Mouse (Mus musculus) lung, postnatal 36 days (tissue): Measurements from ENCODE around the gene Man1b1.

ENCODE experiments used
- DNase-seq: peaks from one replicate; pipeline ENCODE4 v3.0.0; 2022; ENCODE audit warnings: mixed read lengths

Gene Man1b1

DNA sequence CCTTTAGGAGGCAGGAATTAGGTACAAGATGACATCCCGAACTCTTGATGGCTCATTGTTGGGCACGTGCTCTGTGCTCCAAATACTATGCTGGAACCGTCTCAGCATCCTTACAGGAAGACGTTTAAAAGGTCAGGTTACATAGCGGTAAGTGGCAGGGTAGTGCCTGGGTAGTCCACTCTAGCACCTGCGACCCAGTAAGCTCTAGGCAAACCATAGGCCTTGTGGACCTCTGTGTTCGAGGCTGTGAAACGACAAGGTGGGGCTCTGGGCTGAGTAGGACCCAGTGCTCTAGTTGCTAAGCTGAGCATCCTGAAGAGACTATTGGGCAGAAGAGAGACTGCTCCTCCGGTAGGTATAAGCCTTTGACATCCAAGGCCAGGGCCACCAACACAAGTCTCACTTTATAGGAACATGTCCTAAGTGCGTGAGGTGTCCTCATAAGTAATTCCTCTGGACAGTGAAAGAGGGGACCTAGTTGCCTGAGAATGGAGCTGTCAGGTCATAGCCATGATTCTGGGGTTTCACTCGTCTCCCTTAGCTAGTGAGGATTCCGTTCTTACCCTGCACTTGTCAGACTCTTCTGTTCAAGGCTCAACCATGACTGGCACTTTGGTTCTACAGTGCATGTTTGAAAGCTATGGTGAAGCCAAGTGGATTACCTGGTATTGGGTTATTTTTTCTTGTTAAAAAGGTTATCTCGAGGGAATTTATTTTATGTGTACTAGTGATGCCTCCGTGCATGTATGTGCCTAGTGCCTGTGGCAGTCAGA lies 26.4 kb upstream of the Man1b1 start:
- DNase-seq: no peak

GRCm38 (mm10) chr2:25310180-25310579 lies 22.0 kb upstream of the Man1b1 start:
- DNase-seq: no peak

DNA sequence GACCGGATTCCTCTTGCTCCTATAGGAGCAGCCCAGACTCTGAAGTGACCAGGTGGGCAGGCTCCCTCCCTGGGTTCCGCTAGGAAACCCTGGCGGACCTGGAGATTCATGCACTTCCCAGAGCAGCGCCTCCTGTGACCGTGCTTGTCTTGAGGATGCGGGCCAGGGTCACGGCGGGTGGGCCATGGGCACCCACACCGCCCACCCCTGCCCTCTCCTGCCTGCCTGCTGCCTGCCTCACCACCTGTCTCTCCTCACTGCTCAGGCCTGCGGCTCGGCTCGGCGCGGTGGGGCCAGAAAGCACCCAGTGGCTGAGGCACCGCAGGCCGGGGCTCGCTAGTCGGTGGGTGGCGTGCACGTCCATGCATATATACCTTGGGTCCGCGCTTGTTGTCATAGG lies 21.2 kb upstream of the Man1b1 start:
- no peak for DNase-seq

GRCm38 (mm10) chr2:25311491-25311891 lies 20.6 kb upstream of the Man1b1 start:
- no peak for DNase-seq

DNA sequence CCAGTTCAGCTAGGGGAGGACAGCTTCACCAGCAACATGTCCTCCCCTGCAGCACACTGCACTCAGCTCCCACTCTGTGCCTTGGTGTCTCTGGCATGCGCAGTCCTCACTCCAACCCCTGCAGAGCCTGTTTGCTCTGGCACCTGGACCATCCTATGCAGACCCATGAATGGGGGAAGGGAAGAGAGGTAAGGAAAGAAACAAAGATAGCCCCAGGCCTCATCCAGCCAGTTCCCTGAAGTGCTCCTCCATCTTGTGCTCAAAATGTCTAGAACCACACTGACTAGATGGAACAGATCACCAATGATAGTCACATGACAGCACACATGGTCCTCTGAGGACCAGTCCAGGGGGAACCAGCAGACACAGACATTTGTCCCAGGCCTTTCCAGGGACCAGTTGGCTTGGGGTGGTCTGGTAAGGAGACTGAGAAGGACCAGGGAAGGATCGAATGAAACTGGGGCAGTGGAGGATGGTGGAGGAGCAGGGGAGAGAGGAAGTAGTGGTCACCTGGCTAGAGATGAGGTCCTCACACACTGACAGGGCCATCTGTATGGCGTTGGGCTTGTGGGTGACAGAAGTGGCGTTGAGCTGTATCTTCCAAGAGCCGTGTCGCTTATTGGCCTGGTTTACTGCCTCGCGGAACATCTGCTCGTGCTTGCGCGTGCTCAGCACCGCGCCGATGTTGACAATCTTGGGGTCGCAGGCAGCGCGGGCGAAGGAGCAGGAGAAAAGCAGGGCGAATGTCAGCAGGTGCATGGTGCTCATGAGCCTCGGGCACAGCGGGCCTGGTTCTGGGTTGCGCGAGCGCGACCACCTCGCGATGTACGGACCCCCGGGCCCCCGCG lies 13.8 kb upstream of the Man1b1 start:
- no peak for DNase-seq

- peak; percentile 55 for DNase-seq
Measured at GRCm38 (mm10) chr2:25318971-25319773, 13.0 kb upstream of the Man1b1 start, which contains the start of gene Grin1. Gene Grin1 (minus strand): TSS chr2:25319187.

DNA sequence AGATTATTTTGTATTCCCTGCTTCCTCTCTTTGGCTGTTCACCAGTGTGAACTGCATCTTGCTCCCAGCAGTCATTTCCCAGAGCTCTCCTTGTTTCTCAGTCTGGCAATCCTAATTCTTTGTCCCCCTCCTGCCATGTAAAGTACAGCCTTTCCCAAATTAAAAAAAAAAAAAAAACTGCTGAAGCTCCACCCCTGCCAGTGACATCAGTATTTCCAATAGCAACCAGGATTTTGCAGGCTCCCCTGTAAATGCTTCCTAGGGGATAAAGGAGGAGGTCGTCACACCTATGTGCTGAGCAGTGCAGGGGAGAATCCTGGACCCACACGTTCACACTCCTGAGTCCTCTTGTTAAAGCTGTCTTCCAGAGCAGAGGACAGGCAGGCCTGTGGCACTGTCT lies 12.1 kb upstream of the Man1b1 start:
- DNase-seq: no peak

- no peak for DNase-seq
Measured at GRCm38 (mm10) chr2:25326036-25326435, 6.1 kb upstream of the Man1b1 start.

DNA sequence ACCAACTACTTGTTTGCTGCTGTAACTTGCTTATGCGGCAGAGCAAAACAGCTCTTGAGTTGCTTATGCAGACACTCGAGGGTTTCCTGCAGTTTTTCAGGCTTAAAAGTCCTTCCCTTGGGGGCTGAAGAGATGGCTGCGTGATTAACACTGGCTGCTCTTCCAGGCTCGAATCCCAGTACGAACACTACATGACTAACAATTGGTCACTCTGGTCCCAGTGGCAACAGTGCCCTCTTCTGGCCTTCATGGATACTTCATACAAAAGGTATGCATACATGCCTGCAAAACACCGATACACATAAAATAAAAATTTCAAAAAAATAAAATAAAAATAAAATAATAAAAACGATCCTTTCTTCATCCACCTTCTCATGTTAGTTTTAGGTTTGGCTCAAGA lies 3.7 kb upstream of the Man1b1 start:
- DNase-seq: peak; percentile 59

DNA sequence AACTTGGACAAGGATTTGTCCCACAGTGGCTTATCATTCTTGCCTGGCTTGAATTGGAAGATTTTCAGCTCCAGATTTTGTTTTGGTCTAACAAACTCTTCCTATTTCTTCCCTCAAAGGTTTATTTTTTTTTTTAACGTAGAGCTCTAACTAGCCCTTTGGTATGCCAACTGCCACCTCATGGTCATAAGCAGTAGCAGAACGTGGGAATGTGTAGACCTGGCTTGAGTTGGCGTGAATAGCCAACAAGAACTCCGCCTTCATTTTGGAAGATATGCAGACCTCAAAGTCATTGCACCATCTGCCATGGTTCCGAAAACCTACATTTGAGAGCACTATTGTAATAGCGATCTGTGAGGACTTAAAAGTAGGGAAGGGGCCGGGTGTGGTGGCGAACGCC lies 668 bp upstream of the Man1b1 start:
- no peak for DNase-seq

GRCm38 (mm10) chr2:25333569-25333968 lies 1.4 kb downstream of the Man1b1 start:
- DNase-seq: no peak

GRCm38 (mm10) chr2:25338303-25338702 lies 6.2 kb downstream of the Man1b1 start:
- peak; percentile 35 for DNase-seq

DNA sequence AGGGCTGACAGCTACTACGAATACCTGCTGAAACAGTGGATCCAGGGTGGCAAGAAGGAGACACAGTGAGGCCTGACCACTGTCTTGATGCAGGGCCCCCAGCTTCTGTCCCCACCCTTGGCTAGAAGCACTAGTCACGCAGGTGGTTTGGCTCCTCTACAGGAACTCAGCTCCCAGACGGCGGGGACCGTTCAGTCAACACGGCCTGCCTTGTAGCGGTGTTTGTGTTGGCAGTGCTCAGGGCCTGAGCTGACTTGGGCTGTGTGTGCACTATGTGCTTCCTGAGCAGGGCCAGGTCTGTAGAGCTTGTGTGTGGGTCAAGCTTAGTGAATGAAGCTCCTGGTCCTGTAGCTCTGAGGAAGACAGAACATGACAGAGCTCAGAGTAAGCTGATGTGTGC lies 16.0 kb downstream of the Man1b1 start:
- peak; percentile 41 for DNase-seq

DNA sequence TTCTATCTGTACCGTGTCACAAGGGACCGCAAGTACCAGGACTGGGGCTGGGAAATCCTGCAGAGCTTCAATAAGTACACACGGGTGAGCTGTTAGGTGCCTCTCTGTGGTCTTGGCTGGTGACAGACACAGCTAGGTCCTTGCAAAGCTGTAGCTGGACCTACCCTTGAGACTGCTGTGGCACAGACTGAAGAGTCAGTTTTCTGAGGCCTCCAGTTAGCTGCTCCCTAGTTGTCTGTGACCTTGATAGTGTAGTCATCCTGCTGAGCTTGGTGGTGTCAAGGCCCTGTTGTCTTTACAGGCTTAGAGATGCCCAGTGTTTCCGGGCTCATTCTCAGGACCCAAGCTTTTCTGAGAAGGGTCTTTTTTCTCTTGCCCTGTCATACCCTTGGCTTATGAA lies 17.4 kb downstream of the Man1b1 start:
- no peak for DNase-seq

GRCm38 (mm10) chr2:25350701-25351100 lies 18.6 kb downstream of the Man1b1 start:
- DNase-seq: no peak

- no peak for DNase-seq
Measured at GRCm38 (mm10) chr2:25354211-25354610, 22.1 kb downstream of the Man1b1 start.

DNA sequence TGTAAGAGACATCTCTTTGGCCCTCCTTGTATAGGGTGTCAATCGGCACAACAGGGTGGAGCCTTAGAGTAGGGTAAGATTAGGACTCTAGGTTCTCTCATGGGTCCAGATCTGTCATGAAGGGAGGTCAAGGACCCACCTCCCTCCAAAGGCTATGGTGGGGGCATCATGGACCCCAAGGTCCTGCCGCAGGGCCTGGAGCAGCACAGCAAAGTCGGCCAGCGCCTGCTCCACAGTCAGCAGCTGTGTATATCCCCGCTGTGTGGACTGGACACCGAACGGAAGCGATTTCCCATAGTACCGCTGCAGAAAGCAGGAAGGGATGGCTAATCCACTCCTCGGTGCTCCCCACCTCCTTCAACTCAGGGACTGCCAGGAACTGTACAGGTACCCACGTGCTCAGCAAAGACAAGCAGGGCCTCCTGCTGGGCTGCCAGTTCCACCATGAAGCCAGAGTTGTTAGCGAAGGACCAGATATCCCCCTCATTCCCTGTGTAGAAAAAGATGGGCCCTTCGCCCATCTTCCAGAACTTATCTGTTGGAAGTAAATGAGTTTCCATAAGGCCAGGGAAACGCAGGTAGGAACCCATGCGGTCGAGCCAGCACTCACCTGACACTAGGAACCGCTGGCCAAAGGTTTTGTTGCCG lies 23.4 kb downstream of the Man1b1 start:
- no peak for DNase-seq

GRCm38 (mm10) chr2:25356208-25357079 lies 24.3 kb downstream of the Man1b1 start, which contains the start of gene Dpp7:
Gene Dpp7 (minus strand): TSS chr2:25356359.
- peak; percentile 88 for DNase-seq

- no peak for DNase-seq
Measured at GRCm38 (mm10) chr2:25359848-25360247, 27.7 kb downstream of the Man1b1 start.

- DNase-seq: peak; percentile 67
Measured at GRCm38 (mm10) chr2:25363478-25364178, 31.5 kb downstream of the Man1b1 start.

GRCm38 (mm10) chr2:25364313-25364712 lies 32.2 kb downstream of the Man1b1 start:
- DNase-seq: no peak
